Mouse (Mus musculus): ENCODE measurements around the gene Snrnp70. TPM values are rescaled to one million over a fixed set of nuclear protein-coding genes. Genes with fewer than 3 reads are reported as not detected.
"Not testable (repeated sequence)": the region's sequence is repeated elsewhere in the genome, so short reads cannot be mapped to it uniquely, and the experiment has no call there.

Snrnp70 gene
- polyA plus RNA-seq, 1 experiment from 2014 or later, result 85.3 TPM

DNA sequence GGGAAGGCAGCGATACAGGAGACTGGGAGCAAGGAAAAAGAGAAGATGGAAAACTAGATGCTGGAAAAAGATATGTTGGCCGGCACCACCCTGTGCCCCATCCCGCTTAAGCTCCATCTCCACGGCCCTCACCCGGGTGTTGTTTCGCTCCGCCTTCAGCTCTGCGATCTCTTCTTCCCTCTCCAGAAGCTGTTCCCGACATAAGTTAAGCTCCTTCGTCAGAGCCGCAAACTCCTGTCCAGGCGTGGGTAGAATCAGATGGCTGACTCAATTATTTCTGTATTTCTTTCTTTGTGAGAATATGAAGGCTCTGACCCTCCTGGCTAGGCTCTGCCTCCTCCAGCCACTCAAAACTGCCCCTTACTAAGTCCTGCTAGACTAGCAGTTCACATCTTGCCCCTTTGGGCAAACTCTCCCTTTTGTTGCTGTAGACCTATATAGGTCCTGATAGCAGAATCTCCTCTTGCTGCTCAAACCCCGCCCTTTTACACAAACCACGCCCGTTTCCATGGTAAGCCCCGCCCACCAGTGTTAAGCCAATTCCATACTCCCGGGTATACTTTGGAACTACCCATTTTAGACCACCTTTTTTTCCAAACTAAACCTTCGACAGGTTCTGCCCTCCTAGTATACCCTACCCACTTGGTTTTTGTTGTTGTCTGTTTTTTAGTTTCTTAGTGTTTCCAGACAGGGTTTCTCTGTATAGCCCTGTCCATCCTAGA is 35.0 kb downstream of the Snrnp70 start:
- no peak overlapping the region for H3K4me3 ChIP-seq (ENCODE audit: low read depth, low read length)
- no peak for TF ChIP-seq EP300 (IDR thresholded peaks at IDR 0.05)
- TF ChIP-seq CTCF (IDR thresholded peaks at IDR 0.05), result no peak
- WGBS, result 46% methylated on average over 18 of the region's 18 CpGs
- H3K27me3 ChIP-seq (replicated peaks; ENCODE audit: insufficient read depth, low read length), result peaks cover 24% of the 10 kb centered on the region
- H3K4me1 ChIP-seq (ENCODE audit: insufficient read depth, low read depth, low read length), result peaks cover 6% of the 10 kb centered on the region
- no peak for DNase-seq (ENCODE audit: low spot score)
- no peak for ATAC-seq
- no peak overlapping the region for H3K9ac ChIP-seq (replicated peaks; ENCODE audit: low read depth)
- no peaks in the 10 kb centered on the region for H3K36me3 ChIP-seq (ENCODE audit: insufficient read depth, low read length)
- H3K27ac ChIP-seq (ENCODE audit: low read length), result no peak overlapping the region
- H3K4me2 ChIP-seq (replicated peaks; ENCODE audit: low read depth, low read length), result no peak overlapping the region
- H3K9me3 ChIP-seq (ENCODE audit: low read length), result no peaks in the 10 kb centered on the region

DNA sequence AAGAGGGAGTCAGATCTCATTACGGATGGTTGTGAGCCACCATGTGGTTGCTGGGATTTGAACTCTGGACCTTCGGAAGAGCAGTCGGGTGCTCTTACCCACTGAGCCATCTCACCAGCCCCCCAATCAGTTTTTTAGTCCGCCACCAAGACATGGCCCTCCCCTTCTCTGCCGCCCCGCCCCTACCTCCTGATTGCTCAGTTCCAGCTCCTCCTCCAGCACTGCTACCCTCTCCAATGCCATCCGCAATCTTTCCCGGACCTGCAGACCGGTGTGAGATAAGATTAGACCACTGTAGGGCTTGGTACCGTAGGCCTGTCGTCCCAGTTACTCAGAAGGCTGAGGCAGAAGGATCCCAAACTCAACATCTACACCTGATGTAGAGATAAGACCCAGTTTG is 36.5 kb downstream of the Snrnp70 start:
- not testable (repeated sequence) for H3K4me2 ChIP-seq (replicated peaks; ENCODE audit: low read depth, low read length); H3K9ac ChIP-seq (replicated peaks; ENCODE audit: low read depth); ATAC-seq; H3K4me3 ChIP-seq (ENCODE audit: low read depth, low read length); H3K36me3 ChIP-seq (ENCODE audit: insufficient read depth, low read length); DNase-seq (ENCODE audit: low spot score); H3K9me3 ChIP-seq (ENCODE audit: low read length); H3K4me1 ChIP-seq (ENCODE audit: insufficient read depth, low read depth, low read length); H3K27ac ChIP-seq (ENCODE audit: low read length)
- WGBS, result 61% methylated on average over 9 of the region's 11 CpGs
- peaks cover 21% of the 10 kb centered on the region for H3K27me3 ChIP-seq (replicated peaks; ENCODE audit: insufficient read depth, low read length)

DNA sequence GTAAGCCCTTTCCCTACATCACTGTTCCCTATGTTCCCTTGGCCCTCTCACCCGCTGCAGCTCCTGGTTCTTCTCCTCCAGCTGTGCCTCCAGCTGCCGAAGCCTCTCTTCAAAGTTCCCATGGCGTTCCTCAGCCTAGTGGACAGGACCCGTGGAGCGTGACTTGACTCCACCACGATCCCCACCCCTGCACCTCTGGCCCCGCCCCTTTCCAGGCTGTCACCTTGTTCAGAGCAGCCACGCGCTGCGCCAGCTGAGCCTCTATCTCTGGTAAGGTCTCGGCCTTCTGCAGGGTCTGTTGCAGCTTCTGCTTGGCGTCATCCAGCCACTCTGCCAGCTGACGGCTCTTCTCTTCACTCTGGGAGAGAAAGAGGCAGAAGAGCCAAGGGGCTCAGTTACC is 39.5 kb downstream of the Snrnp70 start:
- TF ChIP-seq CTCF (IDR thresholded peaks at IDR 0.05) (no peak), EP300 (IDR thresholded peaks at IDR 0.05) (no peak)
- DNase-seq (ENCODE audit: low spot score) (no peak), ATAC-seq (no peak)
- no peaks in the 10 kb centered on the region for H3K9me3 ChIP-seq (ENCODE audit: low read length)
- no peak overlapping the region for H3K4me2 ChIP-seq (replicated peaks; ENCODE audit: low read depth, low read length)
- H3K4me1 ChIP-seq (ENCODE audit: insufficient read depth, low read depth, low read length), result no peaks in the 10 kb centered on the region
- H3K27ac ChIP-seq (ENCODE audit: low read length), result no peak overlapping the region
- H3K4me3 ChIP-seq (ENCODE audit: low read depth, low read length), result no peak overlapping the region
- no peaks in the 10 kb centered on the region for H3K36me3 ChIP-seq (ENCODE audit: insufficient read depth, low read length)
- H3K9ac ChIP-seq (replicated peaks; ENCODE audit: low read depth), result no peak overlapping the region
- peaks cover 12% of the 10 kb centered on the region for H3K27me3 ChIP-seq (replicated peaks; ENCODE audit: insufficient read depth, low read length)
- WGBS, result 43% methylated on average over 13 of the region's 13 CpGs

DNA sequence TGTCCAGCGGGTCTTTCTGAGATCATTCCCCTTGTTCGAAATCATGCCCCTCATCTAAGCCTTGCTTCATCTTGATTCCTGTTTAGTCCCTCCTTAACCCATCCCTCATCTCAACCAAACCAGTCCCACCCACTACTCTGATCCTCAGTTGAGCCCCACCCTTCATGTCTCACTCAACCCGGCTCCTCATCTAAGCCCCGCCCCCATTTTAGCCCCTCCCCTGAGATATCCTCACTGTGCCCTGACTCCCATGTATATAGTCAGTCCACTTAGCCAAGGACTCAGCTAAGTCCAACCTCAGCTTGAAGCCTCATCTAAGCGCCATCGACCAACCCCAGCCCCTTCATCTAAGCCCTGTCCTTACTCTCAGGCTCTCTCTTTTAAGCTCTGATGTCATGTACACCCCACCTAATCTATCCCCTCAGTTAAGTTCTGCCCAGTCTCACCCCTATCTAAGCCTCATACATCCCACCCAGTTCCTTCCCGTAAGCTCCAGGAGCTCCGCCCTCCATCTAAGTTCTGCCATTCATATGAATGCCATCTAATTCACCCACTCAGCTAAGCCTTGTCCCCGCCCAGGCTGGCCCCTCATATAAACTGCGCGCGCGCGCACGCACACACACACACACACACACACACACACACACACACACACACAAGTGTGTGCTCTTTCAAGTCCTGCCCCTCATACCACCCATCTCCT is 40.1 kb downstream of the Snrnp70 start:
- WGBS, result 70% methylated on average over 15 of the region's 15 CpGs
- DNase-seq (ENCODE audit: low spot score) (no peak), ATAC-seq (no peak)
- TF ChIP-seq CTCF (IDR thresholded peaks at IDR 0.05) (no peak), EP300 (IDR thresholded peaks at IDR 0.05) (no peak)
- H3K9me3 ChIP-seq (ENCODE audit: low read length), result no peaks in the 10 kb centered on the region
- H3K4me2 ChIP-seq (replicated peaks; ENCODE audit: low read depth, low read length), result no peak overlapping the region
- no peaks in the 10 kb centered on the region for H3K4me1 ChIP-seq (ENCODE audit: insufficient read depth, low read depth, low read length)
- no peaks in the 10 kb centered on the region for H3K36me3 ChIP-seq (ENCODE audit: insufficient read depth, low read length)
- peaks cover 6% of the 10 kb centered on the region; the same call in 1 of the 2 replicates for H3K27me3 ChIP-seq (replicated peaks; ENCODE audit: insufficient read depth, low read length)
- H3K27ac ChIP-seq (ENCODE audit: low read length), result no peak overlapping the region
- no peak overlapping the region for H3K4me3 ChIP-seq (ENCODE audit: low read depth, low read length)
- H3K9ac ChIP-seq (replicated peaks; ENCODE audit: low read depth), result no peak overlapping the region

DNA sequence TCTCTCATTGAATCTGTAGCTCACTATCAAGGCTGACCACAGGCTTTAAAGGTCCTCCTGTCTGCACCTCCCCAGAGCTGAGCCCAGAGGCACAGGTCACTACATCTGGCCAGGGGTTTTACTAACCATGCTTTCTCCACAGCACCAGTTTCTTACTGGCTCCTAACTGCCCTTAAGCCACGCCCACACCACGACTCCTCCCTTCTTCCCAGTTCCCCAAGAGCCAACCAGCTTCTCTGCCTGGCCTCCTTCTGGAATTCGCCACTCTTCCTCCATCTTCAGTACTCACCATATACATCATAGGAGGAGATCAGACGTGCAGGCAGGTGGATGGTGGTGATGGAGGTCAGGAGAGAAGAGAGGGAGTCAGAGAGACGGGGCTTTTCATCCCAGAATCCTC is 42.5 kb downstream of the Snrnp70 start:
- ATAC-seq, result no peak
- no peak overlapping the region for H3K9ac ChIP-seq (replicated peaks; ENCODE audit: low read depth)
- TF ChIP-seq EP300 (IDR thresholded peaks at IDR 0.05) (no peak), CTCF (IDR thresholded peaks at IDR 0.05) (no peak)
- H3K36me3 ChIP-seq (ENCODE audit: insufficient read depth, low read length), result no peaks in the 10 kb centered on the region
- H3K4me3 ChIP-seq (ENCODE audit: low read depth, low read length), result no peak overlapping the region
- DNase-seq (ENCODE audit: low spot score), result no peak
- no peaks in the 10 kb centered on the region for H3K9me3 ChIP-seq (ENCODE audit: low read length)
- H3K27ac ChIP-seq (ENCODE audit: low read length), result no peak overlapping the region
- no peak overlapping the region for H3K4me2 ChIP-seq (replicated peaks; ENCODE audit: low read depth, low read length)
- no peaks in the 10 kb centered on the region for H3K4me1 ChIP-seq (ENCODE audit: insufficient read depth, low read depth, low read length)
- 17% methylated on average over 5 of the region's 5 CpGs for WGBS
- no peaks in the 10 kb centered on the region for H3K27me3 ChIP-seq (replicated peaks; ENCODE audit: insufficient read depth, low read length)

DNA sequence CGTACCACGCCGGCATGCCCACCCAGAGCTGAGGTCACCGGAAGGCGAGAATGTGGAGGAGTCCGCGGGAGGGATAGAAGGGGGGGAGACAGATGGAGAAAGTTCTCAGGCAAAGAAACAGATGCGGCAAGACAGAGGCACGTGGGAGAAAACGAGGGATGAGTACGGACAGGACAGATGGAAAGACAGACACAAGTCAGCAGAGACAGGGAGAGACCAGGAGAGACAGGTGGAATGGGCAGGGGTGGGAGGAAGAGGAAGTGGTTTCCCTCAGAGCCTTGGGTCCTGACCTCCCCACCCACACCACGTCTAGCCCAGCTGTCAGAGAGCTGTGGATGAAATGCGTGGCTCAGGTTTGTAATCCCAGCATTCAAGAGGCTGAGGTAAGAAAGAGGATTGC is 48.6 kb downstream of the Snrnp70 start:
- H3K27ac ChIP-seq (ENCODE audit: low read length), result no peak overlapping the region
- no peaks in the 10 kb centered on the region for H3K9me3 ChIP-seq (ENCODE audit: low read length)
- 72% methylated on average over 13 of the region's 13 CpGs for WGBS

More for the DNA sequence above, 48.6 kb downstream of the Snrnp70 start:
- no peak for TF ChIP-seq CTCF (IDR thresholded peaks at IDR 0.05)
- no peak for TF ChIP-seq EP300 (IDR thresholded peaks at IDR 0.05)
- no peak for ATAC-seq
- H3K4me1 ChIP-seq (ENCODE audit: insufficient read depth, low read depth, low read length), result no peaks in the 10 kb centered on the region
- H3K27me3 ChIP-seq (replicated peaks; ENCODE audit: insufficient read depth, low read length), result no peaks in the 10 kb centered on the region
- no peak for DNase-seq (ENCODE audit: low spot score)
- no peak overlapping the region for H3K4me3 ChIP-seq (ENCODE audit: low read depth, low read length)
- no peak overlapping the region for H3K9ac ChIP-seq (replicated peaks; ENCODE audit: low read depth)
- no peak overlapping the region for H3K4me2 ChIP-seq (replicated peaks; ENCODE audit: low read depth, low read length)
- H3K36me3 ChIP-seq (ENCODE audit: insufficient read depth, low read length), result no peaks in the 10 kb centered on the region

Data from lung, postnatal 0 days (tissue).